21 mouse cellular contexts compared by ENCODE assay signal in genomic region chr4:151240465-151240864, GRCm38 (mm10).
DNase-seq lines count a peak whose midpoint lies in the region; ATAC-seq and TF ChIP-seq lines count a peak whose summit lies in the region.
"Had no signal": no experiment of that assay in that cellular context is flagged by ENCODE, and none has a peak within 500 bp of the region (broad histone marks: within the 10 kb centered on the region; RNA-seq: fewer than 3 reads in every experiment).

No protein-coding gene starts in this region.

- peak; percentile 23; the same call in 1 of the 2 replicates for TF ChIP-seq CTCF in heart, adult 2 months (IDR thresholded peaks at IDR 0.05)
- peak; percentile 39 for TF ChIP-seq CTCF in lung, embryonic 14.5 days (IDR thresholded peaks at IDR 0.05; ENCODE audit: low read depth)
- 0 out of 2 replicates have a peak, but pooled peaks have one; percentile 16 for TF ChIP-seq CTCF in stomach, postnatal 0 days (IDR thresholded peaks at IDR 0.05; ENCODE audit: low read depth)

- no peaks in the 10 kb centered on the region for H3K4me1 ChIP-seq in heart, adult 2 months (ENCODE audit: control insufficient read depth, insufficient read depth, low read length)
- H3K4me1 ChIP-seq in lung, embryonic 14.5 days (ENCODE audit: insufficient read depth) = no peaks in the 10 kb centered on the region
- H3K4me1 ChIP-seq in stomach, postnatal 0 days (replicated peaks; ENCODE audit: control insufficient read depth, insufficient read depth) = no peaks in the 10 kb centered on the region
- H3K4me1 ChIP-seq: embryonic facial prominence, embryonic 15.5 days; intestine, embryonic 15.5 days; limb, embryonic 15.5 days had no signal

- intact Hi-C loops in heart, adult 2 months (cut with DNase I) = no loop called here

- TF ChIP-seq POLR2A in heart, adult 2 months (IDR thresholded peaks at IDR 0.05; ENCODE audit: insufficient read depth, low read depth, low read length) = no peak

- no peak overlapping the region for H3K4me3 ChIP-seq in heart, adult 2 months
- no peak overlapping the region for H3K4me3 ChIP-seq in lung, embryonic 14.5 days (ENCODE audit: low read depth, low read length)
- H3K4me3 ChIP-seq in stomach, postnatal 0 days (ENCODE audit: low read depth, low read length) = no peak overlapping the region
- H3K4me3 ChIP-seq: embryonic facial prominence, embryonic 15.5 days; heart, embryonic 13.5 days; intestine, embryonic 15.5 days; limb, embryonic 15.5 days; lung, embryonic 15.5 days; neural tube, embryonic 13.5 days had no signal

- no peak for ATAC-seq in lung, embryonic 14.5 days (ENCODE audit: insufficient read depth)
- no peak for ATAC-seq in stomach, postnatal 0 days (ENCODE audit: low FRiP score, low TSS enrichment)
- ATAC-seq: intestine, embryonic 15.5 days had no signal

- no peaks in the 10 kb centered on the region for H3K27me3 ChIP-seq in heart, adult 2 months (ENCODE audit: control insufficient read depth, insufficient read depth, low read length)
- no peaks in the 10 kb centered on the region for H3K27me3 ChIP-seq in lung, embryonic 14.5 days (ENCODE audit: insufficient read depth, low read length)
- H3K27me3 ChIP-seq in stomach, postnatal 0 days (ENCODE audit: control insufficient read depth, insufficient read depth, low read length) = no peaks in the 10 kb centered on the region
- H3K27me3 ChIP-seq: intestine, embryonic 15.5 days; lung, embryonic 15.5 days had no signal

- TF ChIP-seq EP300 in heart, adult 2 months (IDR thresholded peaks at IDR 0.05; ENCODE audit: insufficient read depth, low read depth, low read length) = no peak
- TF ChIP-seq EP300 in stomach, postnatal 0 days (optimal IDR thresholded peaks at IDR 0.05) = no peak

- no peaks in the 10 kb centered on the region for H3K36me3 ChIP-seq in heart, adult 2 months (ENCODE audit: control insufficient read depth, insufficient read depth, low read length)
- H3K36me3 ChIP-seq in lung, embryonic 14.5 days (ENCODE audit: insufficient read depth) = no peaks in the 10 kb centered on the region
- no peaks in the 10 kb centered on the region for H3K36me3 ChIP-seq in stomach, postnatal 0 days (ENCODE audit: control insufficient read depth, insufficient read depth, low read length)
- H3K36me3 ChIP-seq: embryonic facial prominence, embryonic 15.5 days; heart, embryonic 13.5 days; intestine, embryonic 15.5 days; limb, embryonic 15.5 days; lung, embryonic 15.5 days; neural tube, embryonic 13.5 days had no signal

- H3K9me3 ChIP-seq in lung, embryonic 14.5 days (ENCODE audit: low read depth, low read length) = no peaks in the 10 kb centered on the region
- no peaks in the 10 kb centered on the region for H3K9me3 ChIP-seq in stomach, postnatal 0 days (ENCODE audit: control insufficient read depth, low read length)
- H3K9me3 ChIP-seq: embryonic facial prominence, embryonic 15.5 days; heart, embryonic 13.5 days; intestine, embryonic 15.5 days; limb, embryonic 15.5 days; lung, embryonic 15.5 days; neural tube, embryonic 13.5 days had no signal

- DNase-seq in heart, adult 2 months = no peak
- no peak for DNase-seq in heart, adult 8-10 months (ENCODE audit: low spot score)
- no peak for DNase-seq in lung, embryonic 14.5 days
- DNase-seq in lung, postnatal 10 days = no peak
- DNase-seq in ES-CJ7 (ENCODE audit: low read depth, low spot score) = peak; percentile 66
- DNase-seq in stomach, postnatal 0 days (ENCODE audit: low spot score) = no peak
- no peak for DNase-seq in neural tube, embryonic 10.5 days (ENCODE audit: extremely low spot score, low spot score)
- DNase-seq: adrenal gland, postnatal 36 days; B cell, adult 2 months; cerebellum, adult 18-20 months; cerebellum, postnatal 25 days; embryo, embryonic 11 days; thymus, postnatal 14 days had no signal

- H3K4me2 ChIP-seq in lung, embryonic 14.5 days = no peak overlapping the region
- no peak overlapping the region for H3K4me2 ChIP-seq in stomach, postnatal 0 days (replicated peaks; ENCODE audit: low read depth)
- H3K4me2 ChIP-seq: embryonic facial prominence, embryonic 15.5 days; heart, embryonic 13.5 days; hindbrain, embryonic 14.5 days; intestine, embryonic 15.5 days; limb, embryonic 15.5 days; lung, embryonic 15.5 days; midbrain, embryonic 11.5 days; neural tube, embryonic 13.5 days had no signal

- no peak overlapping the region for H3K9ac ChIP-seq in heart, adult 2 months (ENCODE audit: low read depth, low read length)
- no peak overlapping the region for H3K9ac ChIP-seq in lung, embryonic 14.5 days
- no peak overlapping the region for H3K9ac ChIP-seq in stomach, postnatal 0 days (ENCODE audit: low read length)
- H3K9ac ChIP-seq: embryonic facial prominence, embryonic 15.5 days; heart, embryonic 13.5 days; hindbrain, embryonic 14.5 days; intestine, embryonic 15.5 days; limb, embryonic 15.5 days; lung, embryonic 15.5 days; neural tube, embryonic 13.5 days had no signal

- no peak overlapping the region for H3K27ac ChIP-seq in heart, adult 2 months
- H3K27ac ChIP-seq in lung, embryonic 14.5 days (ENCODE audit: low read depth) = no peak overlapping the region
- H3K27ac ChIP-seq in stomach, postnatal 0 days (replicated peaks) = no peak overlapping the region
- H3K27ac ChIP-seq: embryonic facial prominence, embryonic 15.5 days; heart, embryonic 13.5 days; hindbrain, embryonic 14.5 days; intestine, embryonic 15.5 days; limb, embryonic 15.5 days; lung, embryonic 15.5 days; neural tube, embryonic 13.5 days had no signal

- no peaks in the 10 kb centered on the region for H3K79me2 ChIP-seq in heart, adult 2 months (replicated peaks; ENCODE audit: control insufficient read depth, insufficient read depth, low read length)

- WGBS in heart, adult 2 months = 80% methylated on average over 5 of the region's 5 CpGs
- WGBS in lung, embryonic 14.5 days = 77% methylated on average over 5 of the region's 5 CpGs
- WGBS in stomach, postnatal 0 days = 80% methylated on average over 5 of the region's 5 CpGs
